Mouse (Mus musculus): ENCODE data around the gene Ptger4. TPM values are rescaled to one million over a fixed set of nuclear protein-coding genes. Genes with fewer than 3 reads are reported as not detected.

Ptger4 gene
- total and polyA plus RNA-seq, 3 experiments = 4.4 to 6.5 (median 4.7) TPM

DNA sequence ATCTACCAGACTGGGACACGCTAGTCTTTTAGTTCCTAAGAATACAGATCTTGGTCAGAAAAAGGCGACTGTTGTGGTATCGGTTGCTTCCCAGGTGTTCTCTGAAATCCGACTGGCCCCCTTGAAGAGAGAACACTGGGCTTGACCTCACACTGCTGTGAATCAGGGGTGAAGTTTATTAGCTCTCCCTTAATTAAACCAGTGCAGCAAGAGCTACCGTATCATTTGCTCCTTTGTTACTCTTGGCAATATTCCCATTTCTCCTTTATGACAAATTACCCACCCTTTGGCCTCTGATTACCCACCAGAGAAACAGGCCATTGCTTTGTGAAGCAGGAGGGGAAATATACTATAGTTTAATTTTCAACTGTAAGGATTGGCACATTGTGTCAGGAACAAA lies 16.2 kb upstream of the Ptger4 start (continued):
- TF ChIP-seq RAD21 (IDR thresholded peaks at IDR 0.05; ENCODE audit: low read depth, low read length) (no peak), USF2 (conservative IDR thresholded peaks at IDR 0.05; ENCODE audit: low read depth, low read length) (no peak), E2F4 (IDR thresholded peaks at IDR 0.05; ENCODE audit: insufficient replicate concordance, low read depth, low read length) (no peak), ETS1 (conservative IDR thresholded peaks at IDR 0.05; ENCODE audit: low read depth, low read length) (no peak)

GRCm38 (mm10) chr15:5250182-5250581 lies 6.2 kb upstream of the Ptger4 start:
- Histone ChIP-seq H3K4me3 (replicated peaks in 1 of 3; ENCODE audit: low read depth in 2 of 3, low read length in 2 of 3, poor library complexity in 1 of 3) (no peak overlapping the region), H3K9me3 (replicated peaks; ENCODE audit: low read length) (no peaks in the 10 kb centered on the region), H3K79me2 (replicated peaks; ENCODE audit: control insufficient read depth, extremely low read depth, insufficient read depth, poor library complexity, severe bottlenecking) (no peaks in the 10 kb centered on the region), H3K4me1 (ENCODE audit: control insufficient read depth in 1 of 2, insufficient read depth in 2 of 2) (peaks cover 0 to 2% of the 10 kb centered on the region in 2 experiments; a peak in 2 of 4 replicates), H3K4me2 (ENCODE audit: insufficient read depth, low read depth, poor library complexity, severe bottlenecking) (no peak overlapping the region), H3K36me3 (replicated peaks in 1 of 2; ENCODE audit: control insufficient read depth in 1 of 2, insufficient read depth in 1 of 2, low read length in 1 of 2) (no peaks in the 10 kb centered on the region), H3K9ac (ENCODE audit: insufficient read depth, low read depth) (no peak overlapping the region), H3K27me3 (replicated peaks) (no peaks in the 10 kb centered on the region), H3K27ac (ENCODE audit: insufficient read depth, low read depth) (no peak overlapping the region)
- in situ Hi-C loops (cut with MboI; ENCODE audit: low pct_ligation_motif_present, low pct_unique_long_range_greater_than_20kb, low sequenced_read_pairs) = no loop called here
- no peak for TF ChIP-seq JUND (conservative IDR thresholded peaks at IDR 0.05; ENCODE audit: low read depth, low read length)
- TF ChIP-seq ZNF384 (IDR thresholded peaks at IDR 0.05; ENCODE audit: low read depth, low read length) = no peak
- TF ChIP-seq SIN3A (IDR thresholded peaks at IDR 0.05; ENCODE audit: low read length) = no peak
- TF ChIP-seq ELF1 (IDR thresholded peaks at IDR 0.05; ENCODE audit: low read depth, low read length) = no peak
- TF ChIP-seq ETS1 (conservative IDR thresholded peaks at IDR 0.05; ENCODE audit: low read depth, low read length) = no peak
- TF ChIP-seq MAFK (IDR thresholded peaks at IDR 0.05; ENCODE audit: insufficient replicate concordance, low read length) = no peak
- TF ChIP-seq NRF1 (IDR thresholded peaks at IDR 0.05; ENCODE audit: low read depth, low read length) = no peak
- no peak for TF ChIP-seq ZMIZ1 (IDR thresholded peaks at IDR 0.05; ENCODE audit: low read depth, low read length)
- TF ChIP-seq USF1 (IDR thresholded peaks at IDR 0.05; ENCODE audit: low read depth, low read length) = no peak
- no peak for DNase-seq (ENCODE audit: extremely low read depth)
- dilution Hi-C loops (cut with MboI; ENCODE audit: extremely low pct_ligation_motif_present, extremely low pct_unique_long_range_greater_than_20kb, low sequenced_read_pairs) = no loop called here

DNA sequence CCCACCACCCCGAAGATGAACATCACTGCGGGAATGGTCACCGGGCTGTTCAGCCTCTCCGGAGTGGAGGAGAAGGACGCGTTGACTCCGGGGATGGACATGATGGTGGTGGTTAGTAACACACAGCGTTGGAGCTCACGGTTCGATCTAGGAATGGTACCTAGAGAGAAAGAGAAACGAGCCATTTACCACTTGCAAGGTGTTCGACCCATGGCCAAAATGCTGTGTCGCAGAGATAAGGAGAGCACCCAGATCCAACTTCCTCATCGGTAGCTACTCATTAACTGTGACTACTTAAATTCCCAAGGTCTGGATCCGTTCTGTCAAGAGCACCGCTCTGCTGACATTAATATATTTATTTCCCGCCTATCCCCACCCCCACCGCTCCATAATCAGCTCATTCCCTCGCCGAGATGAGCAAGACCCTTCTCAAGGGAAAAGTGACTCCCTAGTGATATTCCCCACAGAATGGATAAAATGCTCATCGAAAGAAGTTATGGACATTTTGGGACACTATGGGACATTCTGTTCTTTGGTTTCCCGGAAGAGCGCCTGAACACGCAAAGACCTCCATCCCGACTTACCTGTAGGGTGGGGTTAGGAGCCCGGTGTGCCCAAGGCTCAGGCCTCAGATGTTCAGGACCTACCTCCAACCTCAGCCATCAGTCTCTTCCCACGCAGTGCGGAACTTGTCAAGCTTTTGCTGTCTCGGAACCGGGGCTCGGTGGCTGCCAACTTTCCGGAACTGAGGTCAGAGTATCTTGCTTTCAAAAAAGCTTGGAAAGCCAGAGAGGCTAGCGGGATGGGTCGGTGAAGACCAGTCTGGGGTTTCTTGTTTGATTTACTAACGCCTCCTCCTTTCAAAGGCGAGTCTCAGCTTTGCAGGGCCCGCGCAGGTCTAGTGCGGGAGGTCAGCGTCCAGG lies 690 bp downstream of the Ptger4 start:
- Histone ChIP-seq H3K4me2 (ENCODE audit: insufficient read depth, low read depth, poor library complexity, severe bottlenecking) (peak overlapping the region; percentile 77), H3K36me3 (replicated peaks in 1 of 2; ENCODE audit: control insufficient read depth in 1 of 2, insufficient read depth in 1 of 2, low read length in 1 of 2) (no peaks in the 10 kb centered on the region), H3K27me3 (replicated peaks) (no peaks in the 10 kb centered on the region), H3K4me3 (replicated peaks in 1 of 3; ENCODE audit: low read depth in 2 of 3, low read length in 2 of 3, poor library complexity in 1 of 3) (peak overlapping the region; percentile 49 to 81 (median 56)), H3K27ac (ENCODE audit: insufficient read depth, low read depth) (peak overlapping the region; percentile 75; the same call in 1 of the 2 replicates), H3K4me1 (ENCODE audit: control insufficient read depth in 1 of 2, insufficient read depth in 2 of 2) (peaks cover 8 to 39% of the 10 kb centered on the region in 2 experiments; a peak in 3 of 4 replicates), H3K9me3 (replicated peaks; ENCODE audit: low read length) (no peaks in the 10 kb centered on the region), H3K9ac (ENCODE audit: insufficient read depth, low read depth) (peak overlapping the region; percentile 14; the same call in 1 of the 2 replicates), H3K79me2 (replicated peaks; ENCODE audit: control insufficient read depth, extremely low read depth, insufficient read depth, poor library complexity, severe bottlenecking) (peaks cover 6% of the 10 kb centered on the region)
- in situ Hi-C loops (cut with MboI; ENCODE audit: low pct_ligation_motif_present, low pct_unique_long_range_greater_than_20kb, low sequenced_read_pairs) = loop anchor here (10.0 to 25.0 kb wide), 4 partner anchors 369 to 969 kb away; no protein-coding TSS in a partner anchor
- no peak for DNase-seq (ENCODE audit: extremely low read depth)
- dilution Hi-C loops (cut with MboI; ENCODE audit: extremely low pct_ligation_motif_present, extremely low pct_unique_long_range_greater_than_20kb, low sequenced_read_pairs) = no loop called here
- TF ChIP-seq SIN3A (IDR thresholded peaks at IDR 0.05; ENCODE audit: low read length) (peak; percentile 12; the same call in 1 of the 2 replicates), NRF1 (IDR thresholded peaks at IDR 0.05; ENCODE audit: low read depth, low read length) (peak; percentile 18; the same call in 1 of the 2 replicates), CHD1 (IDR thresholded peaks at IDR 0.05; ENCODE audit: low read depth, low read length) (0 out of 2 replicates have a peak, but pooled peaks have one; percentile 53), IRF4 (IDR thresholded peaks at IDR 0.05; ENCODE audit: low read depth, low read length) (no peak)
